Comparison of ENCODE assay signal across 9 mouse cellular contexts in the genomic region with DNA sequence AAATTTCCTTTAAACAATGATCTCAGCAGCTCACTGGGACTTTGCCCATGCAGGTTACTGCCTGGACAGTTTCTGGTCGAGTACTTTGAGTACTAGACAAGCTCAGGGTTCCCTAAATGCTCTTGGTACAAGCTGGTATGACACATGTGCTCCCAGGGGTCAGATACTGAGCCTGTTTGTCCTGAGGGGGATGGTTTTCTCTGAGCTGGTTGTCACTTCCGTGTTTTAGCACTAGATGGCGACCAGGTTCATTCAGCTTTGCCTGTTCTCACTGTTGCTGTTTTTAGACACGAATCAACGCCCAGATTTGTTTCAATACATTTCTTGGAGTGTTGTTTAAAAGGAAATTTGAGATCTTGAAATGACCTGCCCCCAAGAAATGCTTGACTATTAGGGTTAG. TPM values are rescaled to one million over a fixed set of nuclear protein-coding genes. Genes with fewer than 3 reads are reported as not detected.
A peak's percentile ranks its signal among the peaks of the same experiment; 100 is the strongest.
DNase-seq lines count a peak whose midpoint lies in the region; ATAC-seq and TF ChIP-seq lines count a peak whose summit lies in the region.
"Had no signal": no experiment of that assay in that cellular context is flagged by ENCODE, and none has a peak within 500 bp of the region (broad histone marks: within the 10 kb centered on the region; RNA-seq: fewer than 3 reads in every experiment).

No protein-coding gene starts in this region.

- no peaks in the 10 kb centered on the region for H3K27me3 ChIP-seq in hindbrain, embryonic 14.5 days (ENCODE audit: control insufficient read depth, insufficient read depth, low read length)
- no peaks in the 10 kb centered on the region for H3K27me3 ChIP-seq in hindbrain, embryonic 16.5 days (replicated peaks; ENCODE audit: control insufficient read depth, insufficient read depth, low read length)
- no peaks in the 10 kb centered on the region for H3K27me3 ChIP-seq in thymus, adult 2 months (ENCODE audit: control insufficient read depth, insufficient read depth, low read length)
- H3K27me3 ChIP-seq: neural tube, embryonic 13.5 days had no signal

- no peak for TF ChIP-seq POLR2A in thymus, adult 2 months (IDR thresholded peaks at IDR 0.05; ENCODE audit: control insufficient read depth, extremely low read depth, insufficient read depth, low read length, poor library complexity)

- H3K9me3 ChIP-seq in hindbrain, embryonic 14.5 days (ENCODE audit: control insufficient read depth, low read length), result no peaks in the 10 kb centered on the region
- H3K9me3 ChIP-seq in hindbrain, embryonic 16.5 days (ENCODE audit: control insufficient read depth, low read length), result no peaks in the 10 kb centered on the region
- H3K9me3 ChIP-seq: neural tube, embryonic 13.5 days had no signal

- DNase-seq in hindbrain, embryonic 14.5 days (ENCODE audit: low spot score), result peak; percentile 64
- DNase-seq in ES-CJ7 (ENCODE audit: low read depth, low spot score), result peak; percentile 85
- DNase-seq in cerebellum, adult 11-12 months, result peak; percentile 11
- DNase-seq in gastrocnemius, postnatal 25 days, result peak; percentile 8
- DNase-seq in layer of hippocampus, adult 9-11 months, result peak; percentile 38
- peak; percentile 74 for DNase-seq in mesoderm, embryonic 11.5 days (ENCODE audit: low read depth, low spot score)
- peak; percentile 55 for DNase-seq in thymus, adult 2 months

- no peak for ATAC-seq in hindbrain, embryonic 14.5 days (ENCODE audit: low FRiP score)
- ATAC-seq in hindbrain, embryonic 16.5 days, result no peak

- 6% methylated on average over 5 of the region's 5 CpGs for WGBS in hindbrain, embryonic 14.5 days
- 5% methylated on average over 5 of the region's 5 CpGs for whole genome bisulfite sequencing in hindbrain, embryonic 16.5 days
- 5% methylated on average over 5 of the region's 5 CpGs for WGBS in thymus, adult 2 months

- no peak overlapping the region for H3K27ac ChIP-seq in hindbrain, embryonic 14.5 days
- H3K27ac ChIP-seq in hindbrain, embryonic 16.5 days (ENCODE audit: low read depth, low read length), result no peak overlapping the region
- no peak overlapping the region for H3K27ac ChIP-seq in thymus, adult 2 months (ENCODE audit: control insufficient read depth, insufficient read depth, low read length)
- H3K27ac ChIP-seq: neural tube, embryonic 13.5 days had no signal

- H3K4me2 ChIP-seq in hindbrain, embryonic 14.5 days (replicated peaks), result no peak overlapping the region
- H3K4me2 ChIP-seq in hindbrain, embryonic 16.5 days (ENCODE audit: low read length), result no peak overlapping the region
- H3K4me2 ChIP-seq: neural tube, embryonic 13.5 days had no signal

- TF ChIP-seq CTCF in thymus, adult 2 months (IDR thresholded peaks at IDR 0.05; ENCODE audit: borderline replicate concordance, control insufficient read depth, extremely low read depth, insufficient read depth, low read length, poor library complexity), result no peak

- H3K36me3 ChIP-seq in hindbrain, embryonic 14.5 days (replicated peaks; ENCODE audit: control insufficient read depth, insufficient read depth), result 0 out of 2 replicates have a peak, but pooled peaks cover 4% of the 10 kb centered on the region
- no peaks in the 10 kb centered on the region for H3K36me3 ChIP-seq in hindbrain, embryonic 16.5 days (ENCODE audit: control insufficient read depth, insufficient read depth, low read length)
- H3K36me3 ChIP-seq in thymus, adult 2 months (ENCODE audit: control insufficient read depth, insufficient read depth, low read length), result no peaks in the 10 kb centered on the region
- H3K36me3 ChIP-seq: neural tube, embryonic 13.5 days had no signal

- H3K9ac ChIP-seq in hindbrain, embryonic 14.5 days, result no peak overlapping the region
- H3K9ac ChIP-seq in hindbrain, embryonic 16.5 days (ENCODE audit: low read depth, low read length), result no peak overlapping the region
- H3K9ac ChIP-seq: neural tube, embryonic 13.5 days had no signal

- H3K4me3 ChIP-seq in hindbrain, embryonic 14.5 days (replicated peaks; ENCODE audit: low read length), result no peak overlapping the region
- H3K4me3 ChIP-seq in hindbrain, embryonic 16.5 days (ENCODE audit: low read length), result no peak overlapping the region
- H3K4me3 ChIP-seq in thymus, adult 2 months (ENCODE audit: control insufficient read depth, insufficient read depth, low read length), result no peak overlapping the region
- H3K4me3 ChIP-seq: neural tube, embryonic 13.5 days had no signal

- H3K4me1 ChIP-seq in hindbrain, embryonic 14.5 days (replicated peaks; ENCODE audit: control insufficient read depth, insufficient read depth, low read length), result peaks cover 20% of the 10 kb centered on the region
- peaks cover 17% of the 10 kb centered on the region for H3K4me1 ChIP-seq in hindbrain, embryonic 16.5 days (ENCODE audit: control insufficient read depth, insufficient read depth, low read depth, low read length)
- no peaks in the 10 kb centered on the region for H3K4me1 ChIP-seq in thymus, adult 2 months (replicated peaks; ENCODE audit: control insufficient read depth, insufficient read depth, low read length)

RNA-seq across cellular contexts. Expression of gene Ergic2, which starts 2.6 kb away (rescaled TPM):
- 207 and 220 TPM in 2 replicates for polyA plus RNA-seq in hindbrain, embryonic 14.5 days (2014; fragmentation: Nextera tagmentation; extraction: Ambion mirVana)
- polyA plus RNA-seq in hindbrain, embryonic 16.5 days (2015; fragmentation: Nextera tagmentation; extraction: Ambion mirVana), result 201 and 235 TPM in 2 replicates
- total RNA-seq in gastrocnemius, postnatal 25 days (2021), result 10 to 100 TPM; 58.6 to 66.8 TPM
- polyA plus RNA-seq in thymus, adult 2 months (2012; rRNA removed), result 27.9 and 32.3 TPM in 2 replicates

Comparison
In these comparisons a context has a peak if more than half of its experiments do, and no peak if none do; other contexts are left out.
1. DNase-seq: peak in every context shown above with its lines; median percentile 85 in ES-CJ7; 74 in mesoderm, embryonic 11.5 days; 64 in hindbrain, embryonic 14.5 days; 55 in thymus, adult 2 months; 38 in layer of hippocampus, adult 9-11 months; 11 in cerebellum, adult 11-12 months; 8 in gastrocnemius, postnatal 25 days.